Mouse (Mus musculus) sigmoid colon, adult 10 weeks (tissue): ENCODE data around the gene Cphx3. TPM values are rescaled to one million over a fixed set of nuclear protein-coding genes. Genes with fewer than 3 reads are reported as not detected.

Source experiments
- polyA plus RNA-seq: library from polyadenylated mRNA; stranded (reverse); fragments of 350-450 nt; fragmentation: Illumina TruSeq; extraction: RNeasy Lipid Tissue Mini Kit (QIAGEN cat#74804); gene quantifications from one replicate; pipeline ENCODE4 v1.2.3, GENCODE M21; 2014; ENCODE audit warnings: low read depth, low replicate concordance

The Cphx3 gene
- 4.8 TPM for polyA plus RNA-seq

GRCm38 (mm10) chr14:26081997-26082396 is at the start of gene Cphx3:
Gene Cphx3 (plus strand): TSS chr14:26082297.

GRCm38 (mm10) chr14:26042611-26043010 is 39.5 kb upstream of the Cphx3 start, which contains the start of gene Gm9780:
Gene Gm9780 (minus strand): TSS chr14:26042711.

DNA sequence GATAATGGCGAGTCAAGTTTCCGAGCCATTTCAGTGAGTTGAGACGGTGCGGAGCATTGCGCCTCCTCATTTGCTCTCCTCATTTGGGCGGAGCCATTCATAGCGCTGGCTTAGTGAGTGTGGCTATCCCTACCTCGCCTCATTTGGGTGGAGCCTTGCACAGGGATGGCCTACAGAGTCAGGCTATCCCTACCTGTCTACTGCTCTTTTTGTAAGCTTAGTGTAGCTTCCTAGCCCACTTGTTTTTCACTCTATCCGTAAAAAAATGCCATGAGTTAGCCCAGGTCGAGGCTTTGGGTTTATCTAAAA is 14.8 kb upstream of the Cphx3 start, which contains the start of gene Tmem254c:
Gene Tmem254c, minus strand, starts transcription at position 31 of the 309 bp plus-strand sequence.

DNA sequence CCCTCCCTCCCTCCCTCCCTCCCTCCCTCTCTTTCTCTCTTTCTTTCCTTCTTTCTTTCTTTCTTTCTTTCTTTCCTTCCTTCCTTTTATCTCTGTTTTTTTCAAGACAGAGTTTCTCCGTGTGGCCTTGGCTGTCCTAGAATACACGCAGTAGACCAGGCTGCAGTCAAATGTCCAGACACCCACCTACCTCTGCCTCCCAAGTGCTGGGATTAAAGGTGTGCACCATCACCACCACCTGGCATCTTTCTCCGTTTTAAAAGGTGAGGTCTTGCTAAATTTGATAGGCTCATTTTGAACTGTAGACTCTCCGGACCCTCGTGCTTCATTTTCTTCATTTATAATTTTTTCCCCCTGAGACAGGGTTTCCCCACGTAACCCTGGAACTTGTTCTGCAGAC is 881 bp upstream of the Cphx3 start, which contains the start of gene Cphx2:
Gene Cphx2, plus strand, starts transcription at position 301 of the 400 bp plus-strand sequence.

GRCm38 (mm10) chr14:26118150-26118549 is 36.1 kb downstream of the Cphx3 start, which contains the start of gene Duxbl2:
Gene Duxbl2 (plus strand): TSS chr14:26118349.

DNA sequence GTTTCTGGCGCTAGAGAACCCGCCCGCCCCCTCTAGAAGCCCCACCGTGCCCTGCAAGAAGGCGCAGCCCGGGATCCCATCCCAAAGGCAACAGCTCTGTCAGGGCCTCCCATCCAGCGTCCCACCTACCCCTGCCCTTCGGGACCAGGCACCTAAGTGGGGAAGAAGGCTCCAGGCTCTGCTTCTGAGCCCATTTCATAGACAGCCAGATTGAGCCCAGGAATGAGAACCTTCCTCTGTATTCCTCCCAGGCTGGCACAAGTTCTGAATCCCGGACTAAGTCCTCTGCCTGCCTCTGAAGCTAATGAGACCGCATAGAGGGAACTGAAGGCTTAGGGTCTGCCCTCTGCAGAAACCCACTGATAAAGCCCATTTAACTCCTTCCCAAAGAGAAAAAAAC is 100.3 kb downstream of the Cphx3 start, which contains the start of gene Plac9b:
Gene Plac9b, minus strand, starts transcription at position 101 of the 400 bp plus-strand sequence.

DNA sequence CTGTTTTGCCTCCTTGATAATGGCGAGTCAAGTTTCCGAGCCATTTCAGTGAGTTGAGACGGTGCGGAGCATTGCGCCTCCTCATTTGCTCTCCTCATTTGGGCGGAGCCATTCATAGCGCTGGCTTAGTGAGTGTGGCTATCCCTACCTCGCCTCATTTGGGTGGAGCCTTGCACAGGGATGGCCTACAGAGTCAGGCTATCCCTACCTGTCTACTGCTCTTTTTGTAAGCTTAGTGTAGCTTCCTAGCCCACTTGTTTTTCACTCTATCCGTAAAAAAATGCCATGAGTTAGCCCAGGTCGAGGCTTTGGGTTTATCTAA is 124.8 kb downstream of the Cphx3 start, which contains the start of gene Tmem254b:
Gene Tmem254b, minus strand, starts transcription at position 116 of the 322 bp plus-strand sequence.

DNA sequence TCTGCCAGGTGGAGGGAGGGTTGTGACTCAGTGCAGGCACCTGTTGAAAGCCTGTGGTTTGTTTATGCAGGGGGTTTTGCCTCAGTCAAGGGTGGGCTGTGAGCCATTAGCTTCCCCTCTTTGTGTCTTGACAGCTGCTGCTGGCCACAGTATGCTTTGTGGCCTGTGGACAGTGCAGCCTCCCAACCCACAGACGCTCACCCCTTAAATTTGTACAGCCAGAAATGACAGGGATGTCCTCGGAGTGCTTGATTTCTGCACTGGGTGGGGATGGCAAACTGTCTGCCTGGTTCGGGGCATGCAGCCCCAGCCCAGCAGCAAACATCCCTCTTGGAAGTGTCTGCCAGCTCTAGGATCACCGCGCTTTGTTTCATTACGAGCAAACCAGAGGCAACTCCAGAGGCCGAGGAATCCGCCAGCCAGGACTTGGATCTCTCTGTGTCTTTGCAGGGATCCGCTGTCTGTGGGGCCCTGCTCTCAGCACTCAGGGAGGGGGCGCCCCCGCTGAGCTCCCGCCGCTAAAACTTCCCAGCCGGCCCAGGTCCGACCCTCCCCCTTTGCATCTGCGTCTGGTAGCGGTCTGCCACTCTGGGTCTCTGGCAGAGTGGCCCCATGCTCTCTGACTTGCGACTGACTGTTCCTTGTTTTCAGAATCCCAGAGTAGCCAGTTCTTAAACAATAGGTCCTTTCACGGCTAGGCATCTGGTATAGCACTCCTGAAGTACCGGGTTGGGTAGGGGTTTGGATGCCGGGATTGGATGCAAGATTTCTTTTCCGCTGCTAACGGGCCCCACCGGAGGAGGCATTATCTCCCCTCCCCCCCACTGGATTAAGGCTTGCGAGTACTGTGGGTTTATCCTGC is 175.9 kb downstream of the Cphx3 start, which contains the start of gene Duxbl3:
Gene Duxbl3, plus strand, starts transcription at position 207 of the 862 bp plus-strand sequence.

Other genes with a start within 250 kb of the Cphx3 start
- gene Anxa11, start 240.1 kb upstream of the Cphx3 start, polyA plus RNA-seq, result 61.8 TPM
- gene Plac9a, start 179.2 kb upstream of the Cphx3 start, polyA plus RNA-seq, result not detected
- gene Tmem254a, start 154.6 kb upstream of the Cphx3 start, polyA plus RNA-seq, result 42.2 TPM
- gene Cphx1, start 144.0 kb upstream of the Cphx3 start, polyA plus RNA-seq, result 2.6 TPM
- gene Duxbl1, start 103.7 kb upstream of the Cphx3 start, polyA plus RNA-seq, result not detected
- gene Gm9780, start 39.6 kb upstream of the Cphx3 start, polyA plus RNA-seq, result 5.1 TPM
- gene Tmem254c, start 14.9 kb upstream of the Cphx3 start, polyA plus RNA-seq, result 2.8 TPM
- gene Cphx2, start 781 bp upstream of the Cphx3 start, polyA plus RNA-seq, result not detected
- 5.3 TPM for gene Duxbl2, start 36.1 kb downstream of the Cphx3 start, polyA plus RNA-seq
- not detected for gene Plac9b, start 100.2 kb downstream of the Cphx3 start, polyA plus RNA-seq
- 136 TPM for gene Tmem254b, start 124.7 kb downstream of the Cphx3 start, polyA plus RNA-seq
- 1.9 TPM for gene Duxbl3, start 175.7 kb downstream of the Cphx3 start, polyA plus RNA-seq